Mouse (Mus musculus): Measurements from ENCODE around the gene Hmgcl. TPM values are rescaled to one million over a fixed set of nuclear protein-coding genes. Genes with fewer than 3 reads are reported as not detected.

The Hmgcl gene
- polyA plus RNA-seq, 1 experiment from 2014 or later: 97.5 TPM

GRCm38 (mm10) chr4:135949475-135949874 lies 3.2 kb downstream of the Hmgcl start:
- WGBS: 77% methylated on average over 10 of the region's 10 CpGs
- H3K27ac ChIP-seq (ENCODE audit: low read length): no peak overlapping the region
- ATAC-seq (ENCODE audit: insufficient read depth, low FRiP score): no peak
- no peaks in the 10 kb centered on the region for H3K27me3 ChIP-seq (ENCODE audit: control insufficient read depth, insufficient read depth, low read length)
- no peak overlapping the region for H3K4me3 ChIP-seq (replicated peaks; ENCODE audit: low read length)
- H3K9me3 ChIP-seq (replicated peaks; ENCODE audit: control insufficient read depth, low read length): no peaks in the 10 kb centered on the region
- H3K9ac ChIP-seq (ENCODE audit: low read length): no peak overlapping the region
- 0 out of 2 replicates have a peak, but pooled peaks cover 6% of the 10 kb centered on the region for H3K4me1 ChIP-seq (ENCODE audit: control insufficient read depth, insufficient read depth, low read length)
- no peak overlapping the region for H3K4me2 ChIP-seq (ENCODE audit: low read depth, low read length)
- peaks cover 21% of the 10 kb centered on the region for H3K36me3 ChIP-seq (ENCODE audit: control insufficient read depth, insufficient read depth, low read length)

- H3K36me3 ChIP-seq (ENCODE audit: control insufficient read depth, insufficient read depth, low read length): peaks cover 21% of the 10 kb centered on the region
- H3K27ac ChIP-seq (ENCODE audit: low read length): no peak overlapping the region
- no peak overlapping the region for H3K4me3 ChIP-seq (replicated peaks; ENCODE audit: low read length)
- ATAC-seq (ENCODE audit: insufficient read depth, low FRiP score): no peak
- no peak overlapping the region for H3K9ac ChIP-seq (ENCODE audit: low read length)
- WGBS: 50% methylated on average over 6 of the region's 6 CpGs
- no peaks in the 10 kb centered on the region for H3K9me3 ChIP-seq (replicated peaks; ENCODE audit: control insufficient read depth, low read length)
- no peak overlapping the region for H3K4me2 ChIP-seq (ENCODE audit: low read depth, low read length)
- H3K4me1 ChIP-seq (ENCODE audit: control insufficient read depth, insufficient read depth, low read length): 0 out of 2 replicates have a peak, but pooled peaks cover 6% of the 10 kb centered on the region
- H3K27me3 ChIP-seq (ENCODE audit: control insufficient read depth, insufficient read depth, low read length): no peaks in the 10 kb centered on the region
Observed at GRCm38 (mm10) chr4:135949911-135950310, 3.7 kb downstream of the Hmgcl start.

GRCm38 (mm10) chr4:135950365-135950764 lies 4.1 kb downstream of the Hmgcl start:
- H3K27ac ChIP-seq (ENCODE audit: low read length): no peak overlapping the region
- no peak for ATAC-seq (ENCODE audit: insufficient read depth, low FRiP score)
- H3K4me2 ChIP-seq (ENCODE audit: low read depth, low read length): no peak overlapping the region
- peaks cover 21% of the 10 kb centered on the region for H3K36me3 ChIP-seq (ENCODE audit: control insufficient read depth, insufficient read depth, low read length)
- H3K9ac ChIP-seq (ENCODE audit: low read length): no peak overlapping the region
- H3K9me3 ChIP-seq (replicated peaks; ENCODE audit: control insufficient read depth, low read length): no peaks in the 10 kb centered on the region
- H3K27me3 ChIP-seq (ENCODE audit: control insufficient read depth, insufficient read depth, low read length): no peaks in the 10 kb centered on the region
- WGBS: 72% methylated on average over 6 of the region's 6 CpGs
- H3K4me3 ChIP-seq (replicated peaks; ENCODE audit: low read length): no peak overlapping the region
- H3K4me1 ChIP-seq (ENCODE audit: control insufficient read depth, insufficient read depth, low read length): 0 out of 2 replicates have a peak, but pooled peaks cover 6% of the 10 kb centered on the region

GRCm38 (mm10) chr4:135951505-135951904 lies 5.3 kb downstream of the Hmgcl start:
- no peak for ATAC-seq (ENCODE audit: insufficient read depth, low FRiP score)
- H3K36me3 ChIP-seq (ENCODE audit: control insufficient read depth, insufficient read depth, low read length): peaks cover 21% of the 10 kb centered on the region
- WGBS: 95% methylated on average over 3 of the region's 3 CpGs

GRCm38 (mm10) chr4:135953179-135953578 lies 6.9 kb downstream of the Hmgcl start:
- 0 out of 2 replicates have a peak, but pooled peaks cover 4% of the 10 kb centered on the region for H3K4me1 ChIP-seq (ENCODE audit: control insufficient read depth, insufficient read depth, low read length)
- no peaks in the 10 kb centered on the region for H3K9me3 ChIP-seq (replicated peaks; ENCODE audit: control insufficient read depth, low read length)
- H3K27ac ChIP-seq (ENCODE audit: low read length): no peak overlapping the region
- no peak for ATAC-seq (ENCODE audit: insufficient read depth, low FRiP score)
- no peak overlapping the region for H3K4me2 ChIP-seq (ENCODE audit: low read depth, low read length)
- H3K4me3 ChIP-seq (replicated peaks; ENCODE audit: low read length): no peak overlapping the region
- 72% methylated on average over 3 of the region's 3 CpGs for WGBS
- no peak overlapping the region for H3K9ac ChIP-seq (ENCODE audit: low read length)
- H3K36me3 ChIP-seq (ENCODE audit: control insufficient read depth, insufficient read depth, low read length): peaks cover 21% of the 10 kb centered on the region
- no peaks in the 10 kb centered on the region for H3K27me3 ChIP-seq (ENCODE audit: control insufficient read depth, insufficient read depth, low read length)

More at GRCm38 (mm10) chr4:135951505-135951904, 5.3 kb downstream of the Hmgcl start:
- Histone ChIP-seq H3K27ac (ENCODE audit: low read length) (no peak overlapping the region), H3K4me1 (ENCODE audit: control insufficient read depth, insufficient read depth, low read length) (0 out of 2 replicates have a peak, but pooled peaks cover 4% of the 10 kb centered on the region), H3K27me3 (ENCODE audit: control insufficient read depth, insufficient read depth, low read length) (no peaks in the 10 kb centered on the region), H3K4me3 (replicated peaks; ENCODE audit: low read length) (no peak overlapping the region), H3K9ac (ENCODE audit: low read length) (no peak overlapping the region), H3K4me2 (ENCODE audit: low read depth, low read length) (no peak overlapping the region), H3K9me3 (replicated peaks; ENCODE audit: control insufficient read depth, low read length) (no peaks in the 10 kb centered on the region)

- no peak overlapping the region for H3K27ac ChIP-seq (ENCODE audit: low read length)
- H3K4me1 ChIP-seq (ENCODE audit: control insufficient read depth, insufficient read depth, low read length): no peaks in the 10 kb centered on the region
- H3K27me3 ChIP-seq (ENCODE audit: control insufficient read depth, insufficient read depth, low read length): no peaks in the 10 kb centered on the region
- H3K36me3 ChIP-seq (ENCODE audit: control insufficient read depth, insufficient read depth, low read length): peaks cover 24% of the 10 kb centered on the region
- H3K9me3 ChIP-seq (replicated peaks; ENCODE audit: control insufficient read depth, low read length): no peaks in the 10 kb centered on the region
- H3K4me3 ChIP-seq (replicated peaks; ENCODE audit: low read length): no peak overlapping the region
- H3K4me2 ChIP-seq (ENCODE audit: low read depth, low read length): no peak overlapping the region
- WGBS: 20% methylated on average over 2 of the region's 2 CpGs
- no peak overlapping the region for H3K9ac ChIP-seq (ENCODE audit: low read length)
- no peak for ATAC-seq (ENCODE audit: insufficient read depth, low FRiP score)
Observed at GRCm38 (mm10) chr4:135954241-135954640, 8.0 kb downstream of the Hmgcl start.

- Histone ChIP-seq H3K4me3 (replicated peaks; ENCODE audit: low read length) (no peak overlapping the region), H3K9ac (ENCODE audit: low read length) (no peak overlapping the region), H3K4me2 (ENCODE audit: low read depth, low read length) (no peak overlapping the region), H3K36me3 (ENCODE audit: control insufficient read depth, insufficient read depth, low read length) (peaks cover 26% of the 10 kb centered on the region), H3K27ac (ENCODE audit: low read length) (no peak overlapping the region), H3K4me1 (ENCODE audit: control insufficient read depth, insufficient read depth, low read length) (no peaks in the 10 kb centered on the region), H3K9me3 (replicated peaks; ENCODE audit: control insufficient read depth, low read length) (no peaks in the 10 kb centered on the region), H3K27me3 (ENCODE audit: control insufficient read depth, insufficient read depth, low read length) (no peaks in the 10 kb centered on the region)
- no peak for ATAC-seq (ENCODE audit: insufficient read depth, low FRiP score)
- 81% methylated on average over 9 of the region's 9 CpGs for WGBS
Observed at GRCm38 (mm10) chr4:135955886-135956285, 9.6 kb downstream of the Hmgcl start.

- H3K27me3 ChIP-seq (ENCODE audit: control insufficient read depth, insufficient read depth, low read length): no peaks in the 10 kb centered on the region
- H3K9me3 ChIP-seq (replicated peaks; ENCODE audit: control insufficient read depth, low read length): no peaks in the 10 kb centered on the region
- H3K9ac ChIP-seq (ENCODE audit: low read length): no peak overlapping the region
- peaks cover 6% of the 10 kb centered on the region for H3K4me1 ChIP-seq (ENCODE audit: control insufficient read depth, insufficient read depth, low read length)
- H3K36me3 ChIP-seq (ENCODE audit: control insufficient read depth, insufficient read depth, low read length): peaks cover 10% of the 10 kb centered on the region; the same call in 1 of the 2 replicates
- H3K27ac ChIP-seq (ENCODE audit: low read length): peak overlapping the region; percentile 70
- H3K4me2 ChIP-seq (ENCODE audit: low read depth, low read length): no peak overlapping the region
- ATAC-seq (ENCODE audit: insufficient read depth, low FRiP score): peak; percentile 58; the same call in 1 of the 2 replicates
- H3K4me3 ChIP-seq (replicated peaks; ENCODE audit: low read length): no peak overlapping the region
- WGBS: 51% methylated on average over 8 of the region's 8 CpGs
Observed at GRCm38 (mm10) chr4:135958354-135958753, 12.1 kb downstream of the Hmgcl start.

- Histone ChIP-seq H3K9ac (ENCODE audit: low read length) (no peak overlapping the region), H3K9me3 (replicated peaks; ENCODE audit: control insufficient read depth, low read length) (no peaks in the 10 kb centered on the region), H3K4me3 (replicated peaks; ENCODE audit: low read length) (no peak overlapping the region), H3K4me2 (ENCODE audit: low read depth, low read length) (no peak overlapping the region), H3K27ac (ENCODE audit: low read length) (no peak overlapping the region), H3K4me1 (ENCODE audit: control insufficient read depth, insufficient read depth, low read length) (peaks cover 17% of the 10 kb centered on the region), H3K36me3 (ENCODE audit: control insufficient read depth, insufficient read depth, low read length) (peaks cover 7% of the 10 kb centered on the region; the same call in 1 of the 2 replicates), H3K27me3 (ENCODE audit: control insufficient read depth, insufficient read depth, low read length) (no peaks in the 10 kb centered on the region)
- WGBS: 25% methylated on average over 5 of the region's 5 CpGs
- no peak for ATAC-seq (ENCODE audit: insufficient read depth, low FRiP score)
Observed at GRCm38 (mm10) chr4:135960717-135961116, 14.5 kb downstream of the Hmgcl start.

All from stomach, embryonic 16.5 days (tissue).